Mouse (Mus musculus) neutrophil, adult 65 days (primary cell): ENCODE results near the gene Adra1b. TPM values are rescaled to one million over a fixed set of nuclear protein-coding genes. Genes with fewer than 3 reads are reported as not detected.

Source experiments
- total RNA-seq: library from RNA; stranded (reverse); gene quantifications from 2 replicates; pipeline ENCODE4 v1.2.4, GENCODE M21; 2023

Gene Adra1b
- not detected in 2 replicates for total RNA-seq

DNA sequence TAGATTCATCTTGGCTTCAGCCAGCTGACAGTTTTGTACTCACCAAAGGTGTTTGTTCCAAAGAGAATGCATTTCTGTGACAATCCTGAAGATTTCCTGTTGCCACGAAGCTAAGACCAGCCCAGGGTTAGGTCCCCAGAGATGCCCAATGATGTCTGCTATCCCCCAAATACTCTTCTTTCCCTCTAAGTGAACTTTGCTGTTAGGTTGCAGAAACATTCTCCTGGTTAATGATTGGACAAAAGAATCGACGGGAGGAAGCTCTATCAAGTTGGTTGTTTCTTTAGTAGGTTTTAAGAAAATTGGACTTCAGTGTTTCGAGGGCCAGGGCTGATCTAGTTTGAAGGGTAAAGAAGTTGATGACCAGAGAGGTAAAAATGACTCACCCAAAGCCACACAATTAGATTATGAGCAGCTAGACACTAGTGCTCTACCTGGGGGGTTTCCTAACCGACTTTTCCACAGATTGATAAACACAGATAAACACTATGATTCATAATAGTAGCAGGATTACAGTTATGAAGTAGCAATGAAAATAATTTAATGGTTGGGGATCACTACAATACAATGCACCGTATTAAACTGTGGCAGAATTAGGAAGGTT lies at the start of gene Adra1b:
Gene Adra1b (minus strand): TSS at position 160 of the 604 bp plus-strand sequence.

DNA sequence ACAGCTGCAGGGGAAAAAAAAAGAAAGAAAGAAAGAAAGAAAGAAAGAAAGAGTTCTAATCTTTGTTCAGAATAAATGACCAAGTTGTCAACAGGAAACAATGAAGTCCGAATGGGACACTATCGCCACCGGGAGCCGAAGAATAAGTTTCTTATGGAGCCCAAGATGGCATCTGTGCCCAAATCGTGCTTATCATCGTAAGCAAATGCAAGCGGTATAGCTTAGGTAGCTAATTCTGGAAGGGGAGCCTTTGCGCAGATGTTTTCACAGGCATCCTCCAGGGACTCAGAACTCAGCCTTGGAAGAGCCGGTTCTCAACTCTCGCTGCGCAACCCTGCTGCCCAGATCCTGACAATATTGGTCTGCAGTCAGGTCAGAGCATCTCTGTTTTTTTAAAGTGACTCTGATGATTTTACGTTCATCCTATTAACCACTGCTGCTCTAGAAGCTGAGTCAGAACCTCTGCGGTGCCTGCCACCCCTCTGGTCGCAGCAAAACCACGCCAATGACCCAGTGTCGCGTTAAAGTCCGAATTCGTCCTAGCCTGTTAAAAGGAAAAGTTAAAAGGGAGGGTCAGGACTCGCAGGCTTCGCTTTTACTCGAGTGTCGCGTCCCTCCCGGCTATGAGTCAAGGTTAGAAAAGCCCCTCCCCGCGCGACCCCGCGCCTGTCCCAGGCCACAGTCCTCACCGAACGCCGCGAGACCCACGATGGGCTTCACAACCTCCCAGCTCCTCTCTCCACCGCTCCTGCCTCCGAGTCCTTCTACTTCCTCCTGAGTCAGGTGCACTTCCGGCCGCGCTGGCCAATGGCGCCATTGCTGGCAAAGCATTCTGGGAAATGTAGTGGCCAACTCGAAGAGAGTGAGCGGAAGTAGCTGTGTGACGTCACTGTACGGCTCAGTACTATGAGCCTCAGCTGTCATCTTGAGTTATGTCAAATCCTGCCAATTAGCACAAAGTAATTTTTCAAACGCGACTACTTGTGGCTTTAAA lies 153.5 kb downstream of the Adra1b start, which contains the start of gene Ttc1:
Gene Ttc1 (minus strand): TSS at position 776 of the 994 bp plus-strand sequence.

Other genes with a start within 250 kb of the Adra1b start
- gene Pwwp2a, start 219.2 kb downstream of the Adra1b start, total RNA-seq, result 33.1 and 39.4 TPM in 2 replicates
- gene Ttc1, start 153.2 kb downstream of the Adra1b start, total RNA-seq, result 42.8 and 45.0 TPM in 2 replicates